Mouse (Mus musculus) liver, embryonic 11.5 days (tissue): ENCODE measurements around the gene Ech1. TPM values are rescaled to one million over a fixed set of nuclear protein-coding genes. Genes with fewer than 3 reads are reported as not detected.

ENCODE experiments used
- ATAC-seq: fragments of 200-750 bp; cut with Nextera tagmentation; replicated peaks from 2 replicates; pipeline ENCODE4 v1.8.0; 2017; ENCODE audit warnings: moderate number of reproducible peaks, mild to moderate bottlenecking, moderate TSS enrichment, moderate library complexity; ENCODE audit not compliant: low FRiP score
- DNase-seq: peaks from one replicate; pipeline ENCODE4 v3.0.0-alpha.2; 2017; ENCODE audit warnings: low spot score
- H3K27ac ChIP-seq: fragments of 300-500 bp; sonication (generic); 2 replicates; pipeline ENCODE4 v1.5.1; 2014; ENCODE audit warnings: mild to moderate bottlenecking, low read depth, low read length, control low read depth
- H3K27me3 ChIP-seq: fragments of 300-500 bp; sonication (generic); replicated peaks from 2 replicates; pipeline ENCODE4 v1.6.1; 2014; ENCODE audit warnings: low read length, mixed read lengths; ENCODE audit not compliant: control insufficient read depth, insufficient read depth
- H3K36me3 ChIP-seq: fragments of 300-500 bp; sonication (generic); 2 replicates; pipeline ENCODE4 v1.6.1; 2014; ENCODE audit warnings: mild to moderate bottlenecking, low read length, moderate library complexity, mixed read lengths; ENCODE audit not compliant: control insufficient read depth, insufficient read depth
- H3K4me1 ChIP-seq: fragments of 300-500 bp; sonication (generic); replicated peaks from 2 replicates; pipeline ENCODE4 v1.6.1; 2014; ENCODE audit warnings: low read length, mixed read lengths; ENCODE audit not compliant: control insufficient read depth, insufficient read depth
- H3K4me2 ChIP-seq: fragments of 300-500 bp; sonication (generic); 2 replicates; pipeline ENCODE4 v1.6.1; 2014; ENCODE audit warnings: mild to moderate bottlenecking, control low read depth, moderate library complexity
- H3K4me3 ChIP-seq: fragments of 300-500 bp; sonication (generic); 2 replicates; pipeline ENCODE4 v1.5.1; 2014; ENCODE audit warnings: low read depth, low read length, control low read depth
- H3K9ac ChIP-seq: fragments of 300-500 bp; sonication (generic); 2 replicates; pipeline ENCODE4 v1.6.1; 2014; ENCODE audit warnings: low read depth, low read length, control low read depth
- H3K9me3 ChIP-seq: fragments of 300-500 bp; sonication (generic); 2 replicates; pipeline ENCODE4 v1.6.1; 2016; ENCODE audit warnings: low read length, inconsistent platforms, mixed read lengths; ENCODE audit not compliant: control insufficient read depth
- WGBS: fragments of 180-500 bp; shearing (Covaris S2); extraction: QIAGEN DNeasy Blood & Tissue Kit; methylation state at CpG from one replicate; pipeline ENCODE4 v1.1.7; 2014; 5-methylcytosine and 5-hydroxymethylcytosine counted together
- polyA plus RNA-seq: library from polyadenylated mRNA; unstranded; fragments of >200 nt; fragmentation: Nextera tagmentation; extraction: Ambion mirVana; gene quantifications from 2 replicates; pipeline ENCODE4 v1.2.1, GENCODE M21; 2014

The Ech1 gene
- polyA plus RNA-seq, 1 experiment from 2014 or later = 107 TPM

GRCm38 (mm10) chr7:28881199-28881598, 56.2 kb downstream of the Ech1 start, which contains the start of gene Capn12:
Gene Capn12 (plus strand): TSS chr7:28881422.
- H3K9me3 ChIP-seq = no peaks in the 10 kb centered on the region
- no peak within 1 kb of the TSS for H3K4me2 ChIP-seq
- 52% methylated on average over 13 of the region's 13 CpGs for WGBS
- H3K36me3 ChIP-seq = no peaks in the 10 kb centered on the region
- no peak within 1 kb of the TSS for H3K4me3 ChIP-seq
- H3K27me3 ChIP-seq = peaks cover under 1% of the 10 kb centered on the region; the same call in 1 of the 2 replicates
- H3K27ac ChIP-seq = no peak within 1 kb of the TSS
- no peak for DNase-seq
- H3K9ac ChIP-seq = no peak within 1 kb of the TSS
- ATAC-seq = no peak
- peaks cover 7% of the 10 kb centered on the region; the same call in 1 of the 2 replicates for H3K4me1 ChIP-seq

Other genes starting within 250 kb of the Ech1 start
- 17.4 and 18.6 TPM in 2 replicates for gene Samd4b, start 227.1 kb upstream of the Ech1 start, polyA plus RNA-seq
- gene Pak4, start 227.0 kb upstream of the Ech1 start, polyA plus RNA-seq = 34.0 and 35.3 TPM in 2 replicates
- gene Acp7, start 193.9 kb upstream of the Ech1 start, polyA plus RNA-seq = not detected in 2 replicates
- gene Fbxo27, start 132.4 kb upstream of the Ech1 start, polyA plus RNA-seq = 1.4 and 1.7 TPM in 2 replicates
- gene Fbxo17, start 108.4 kb upstream of the Ech1 start, polyA plus RNA-seq = 3.1 and 3.7 TPM in 2 replicates
- 172 and 180 TPM in 2 replicates for gene Mrps12, start 83.4 kb upstream of the Ech1 start, polyA plus RNA-seq
- gene Sars2, start 83.2 kb upstream of the Ech1 start, polyA plus RNA-seq = 31.3 and 35.3 TPM in 2 replicates
- gene Ccer2, start 69.0 kb upstream of the Ech1 start, polyA plus RNA-seq = not detected in 2 replicates
- 41.0 and 41.9 TPM in 2 replicates for gene Sirt2, start 58.5 kb upstream of the Ech1 start, polyA plus RNA-seq
- 61.4 and 61.8 TPM in 2 replicates for gene Nfkbib, start 57.7 kb upstream of the Ech1 start, polyA plus RNA-seq
- 21.7 and 23.1 TPM in 2 replicates for gene Rinl, start 36.2 kb upstream of the Ech1 start, polyA plus RNA-seq
- 238 and 279 TPM in 2 replicates for gene Hnrnpl, start 16.7 kb upstream of the Ech1 start, polyA plus RNA-seq
- 2.9 and 5.1 TPM in 2 replicates for gene Lgals4, start 8.6 kb downstream of the Ech1 start, polyA plus RNA-seq
- not detected in 2 replicates for gene Lgals7, start 38.6 kb downstream of the Ech1 start, polyA plus RNA-seq
- gene Capn12, start 56.2 kb downstream of the Ech1 start, polyA plus RNA-seq = 0.21 and 0.37 TPM in 2 replicates
- gene Actn4, start 137.1 kb downstream of the Ech1 start, polyA plus RNA-seq = 191 and 209 TPM in 2 replicates
- 421 and 425 TPM in 2 replicates for gene Eif3k, start 156.6 kb downstream of the Ech1 start, polyA plus RNA-seq
- gene Map4k1, start 156.8 kb downstream of the Ech1 start, polyA plus RNA-seq = 50.7 and 53.2 TPM in 2 replicates